Mouse (Mus musculus) lung, postnatal 0 days (tissue): ENCODE measurements at regions not wholly inside any gene's neighbourhood (a gene's known extent, or its start where the extent isn't known, plus 50 kb on each side); places are given as distances from the start of the nearest gene placed in this dataset.

ENCODE experiments used
- ATAC-seq: fragments of 200-750 bp; cut with Nextera tagmentation; 2 replicates; pipeline ENCODE4 v1.8.0; 2017; ENCODE audit warnings: moderate library complexity
- DNase-seq: peaks from one replicate; pipeline ENCODE4 v3.0.0-alpha.2; 2016; ENCODE audit warnings: low spot score
- H3K27ac ChIP-seq: fragments of 300-500 bp; sonication (generic); 2 replicates; pipeline ENCODE4 v1.5.1; 2014; ENCODE audit warnings: antibody characterized with exemption, mild to moderate bottlenecking, low read length, mixed read lengths
- H3K27me3 ChIP-seq: fragments of 300-500 bp; sonication (generic); replicated peaks from 2 replicates; pipeline ENCODE4 v1.6.1; 2014; ENCODE audit warnings: low read length, mixed read lengths; ENCODE audit not compliant: insufficient read depth
- H3K36me3 ChIP-seq: fragments of 300-500 bp; sonication (generic); 2 replicates; pipeline ENCODE4 v1.6.1; 2014; ENCODE audit warnings: low read length, mixed read lengths; ENCODE audit not compliant: insufficient read depth
- H3K4me1 ChIP-seq: fragments of 300-500 bp; sonication (generic); 2 replicates; pipeline ENCODE4 v1.6.1; 2014; ENCODE audit warnings: antibody characterized with exemption, low read depth, low read length, mixed read lengths; ENCODE audit not compliant: insufficient read depth
- H3K4me2 ChIP-seq: fragments of 300-500 bp; sonication (generic); replicated peaks from 2 replicates; pipeline ENCODE4 v1.6.1; 2014; ENCODE audit warnings: low read depth, mild to moderate bottlenecking, low read length, moderate library complexity, mixed read lengths
- H3K4me3 ChIP-seq: fragments of 300-500 bp; sonication (generic); 2 replicates; pipeline ENCODE4 v1.5.1; 2014; ENCODE audit warnings: low read depth, low read length
- H3K9ac ChIP-seq: fragments of 300-500 bp; sonication (generic); replicated peaks from 2 replicates; pipeline ENCODE4 v1.6.1; 2014; ENCODE audit warnings: low read depth, mild to moderate bottlenecking
- H3K9me3 ChIP-seq: fragments of 300-500 bp; sonication (generic); 2 replicates; pipeline ENCODE4 v1.6.1; 2016; ENCODE audit warnings: low read length, mixed read lengths
- CTCF ChIP-seq: IDR thresholded peaks from 2 replicates; pipeline ENCODE4 v1.5.1; 2016; ENCODE audit warnings: antibody characterized with exemption, mild to moderate bottlenecking
- EP300 ChIP-seq: IDR thresholded peaks from 2 replicates; pipeline ENCODE4 v1.6.1; 2016; ENCODE audit warnings: antibody characterized with exemption, mild to moderate bottlenecking, control low read depth
- WGBS: fragments of 180-500 bp; shearing (Covaris S2); extraction: QIAGEN DNeasy Blood & Tissue Kit; methylation state at CpG from one replicate; pipeline ENCODE4 v1.1.7; 2014; 5-methylcytosine and 5-hydroxymethylcytosine counted together

DNA sequence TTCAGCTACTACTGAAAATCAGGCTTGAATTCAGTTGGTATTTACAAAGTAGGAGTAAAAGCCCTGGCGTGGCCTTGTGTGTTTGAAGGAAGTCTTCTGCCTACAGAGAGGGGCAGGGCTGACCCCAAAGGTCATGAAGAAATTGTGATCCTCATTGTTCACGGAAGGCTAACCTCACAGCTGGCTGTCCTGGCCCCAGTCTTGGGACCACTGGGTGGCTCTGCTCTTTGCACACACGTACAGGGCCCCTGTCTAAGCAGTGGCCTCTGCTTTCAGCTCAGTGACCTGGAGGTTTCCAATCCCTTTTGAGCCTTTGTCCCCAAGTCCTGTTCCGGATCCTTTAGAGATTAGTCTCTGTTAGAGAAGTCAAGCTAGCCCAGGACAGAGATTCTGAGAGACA lies 99.3 kb upstream of the Kit start:
- Histone ChIP-seq H3K4me3 (no peak overlapping the region), H3K27ac (no peak overlapping the region), H3K9me3 (no peaks in the 10 kb centered on the region), H3K9ac (no peak overlapping the region), H3K36me3 (no peaks in the 10 kb centered on the region), H3K4me2 (no peak overlapping the region), H3K4me1 (no peaks in the 10 kb centered on the region), H3K27me3 (no peaks in the 10 kb centered on the region)
- ATAC-seq (no peak), DNase-seq (no peak)
- WGBS, result 68% methylated on average over 4 of the region's 4 CpGs
- no peak for TF ChIP-seq CTCF
- no peak for TF ChIP-seq EP300

DNA sequence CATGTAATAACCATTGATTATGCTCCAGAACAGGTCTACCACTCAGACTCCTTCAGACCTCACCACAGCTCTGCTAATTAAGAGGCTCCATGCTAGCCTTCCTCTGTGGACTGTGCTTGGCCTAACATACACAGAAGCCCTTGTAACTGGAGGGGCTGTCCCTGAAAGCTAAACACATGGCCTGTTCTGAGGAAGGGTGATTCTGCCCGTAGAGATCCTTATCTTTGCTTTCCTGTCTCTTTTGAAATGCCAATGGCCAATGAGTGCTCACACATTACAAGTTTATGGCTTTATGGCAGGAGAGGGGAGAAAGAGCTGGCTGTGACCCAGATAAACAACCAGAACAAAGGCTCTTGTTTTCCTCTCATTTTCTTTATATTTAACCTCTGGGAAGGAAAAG lies 96.2 kb upstream of the Kit start:
- Histone ChIP-seq H3K9me3 (no peaks in the 10 kb centered on the region), H3K4me2 (no peak overlapping the region), H3K27ac (no peak overlapping the region; the same call in 1 of the 2 replicates), H3K9ac (no peak overlapping the region), H3K4me1 (no peaks in the 10 kb centered on the region), H3K36me3 (no peaks in the 10 kb centered on the region), H3K27me3 (no peaks in the 10 kb centered on the region), H3K4me3 (no peak overlapping the region)
- peak; percentile 68 for DNase-seq
- WGBS, result 17% methylated on average over 1 of the region's 1 CpGs
- TF ChIP-seq EP300 (peak; percentile 86), CTCF (no peak)
- peak; percentile 87 for ATAC-seq

DNA sequence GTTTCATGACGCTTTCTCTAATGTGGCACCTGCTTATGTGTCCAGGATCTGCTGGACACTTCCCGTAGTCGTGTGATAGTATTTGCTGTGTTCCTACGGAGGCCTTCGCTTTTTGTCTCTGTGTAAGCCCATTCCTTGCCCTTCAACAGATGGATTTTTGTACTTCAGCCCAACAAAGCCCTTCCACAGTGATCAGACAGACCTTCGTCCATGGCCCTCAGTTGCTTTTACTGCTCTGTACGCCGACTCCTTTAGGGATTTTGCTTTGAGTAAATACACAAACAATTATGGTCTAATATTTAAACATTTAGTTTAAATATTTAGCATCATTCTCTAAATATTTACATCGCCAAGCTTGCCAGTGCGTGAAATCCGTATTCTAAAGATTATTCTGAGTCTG lies 95.6 kb upstream of the Kit start:
- H3K4me2 ChIP-seq, result no peak overlapping the region
- no peaks in the 10 kb centered on the region for H3K36me3 ChIP-seq
- H3K27me3 ChIP-seq, result no peaks in the 10 kb centered on the region
- H3K9me3 ChIP-seq, result no peaks in the 10 kb centered on the region
- ATAC-seq (no peak), DNase-seq (no peak)
- no peaks in the 10 kb centered on the region for H3K4me1 ChIP-seq
- no peak for TF ChIP-seq CTCF
- no peak for TF ChIP-seq EP300
- WGBS, result 38% methylated on average over 11 of the region's 11 CpGs
- no peak overlapping the region for H3K27ac ChIP-seq
- H3K4me3 ChIP-seq, result no peak overlapping the region
- H3K9ac ChIP-seq, result no peak overlapping the region

DNA sequence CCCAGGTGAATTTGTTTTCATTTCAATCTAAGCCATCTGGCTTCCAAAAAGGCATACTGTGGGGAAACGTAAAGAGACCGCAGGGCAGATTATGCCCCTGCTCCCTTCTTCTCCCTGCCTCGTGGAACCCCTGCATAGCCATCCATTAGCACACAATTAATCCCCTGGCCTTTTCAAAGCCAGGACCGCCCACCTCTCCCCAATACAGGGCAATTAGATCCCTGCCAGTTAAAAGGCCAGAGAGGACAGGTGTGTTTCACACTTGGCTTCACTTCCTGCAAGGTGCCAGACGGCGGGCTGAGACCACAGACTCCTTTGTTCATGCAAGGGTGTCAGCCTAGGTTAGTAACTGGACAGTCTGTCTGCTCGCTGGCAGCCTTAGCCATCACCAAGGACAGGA lies 93.1 kb upstream of the Kit start:
- ATAC-seq (no peak), DNase-seq (no peak)
- no peaks in the 10 kb centered on the region for H3K36me3 ChIP-seq
- no peaks in the 10 kb centered on the region for H3K9me3 ChIP-seq
- 61% methylated on average over 7 of the region's 7 CpGs for WGBS
- H3K4me1 ChIP-seq, result no peaks in the 10 kb centered on the region
- no peak overlapping the region for H3K4me2 ChIP-seq
- no peak overlapping the region for H3K4me3 ChIP-seq
- no peak overlapping the region for H3K9ac ChIP-seq
- TF ChIP-seq EP300 (no peak), CTCF (no peak)
- H3K27ac ChIP-seq, result no peak overlapping the region
- H3K27me3 ChIP-seq, result no peaks in the 10 kb centered on the region

DNA sequence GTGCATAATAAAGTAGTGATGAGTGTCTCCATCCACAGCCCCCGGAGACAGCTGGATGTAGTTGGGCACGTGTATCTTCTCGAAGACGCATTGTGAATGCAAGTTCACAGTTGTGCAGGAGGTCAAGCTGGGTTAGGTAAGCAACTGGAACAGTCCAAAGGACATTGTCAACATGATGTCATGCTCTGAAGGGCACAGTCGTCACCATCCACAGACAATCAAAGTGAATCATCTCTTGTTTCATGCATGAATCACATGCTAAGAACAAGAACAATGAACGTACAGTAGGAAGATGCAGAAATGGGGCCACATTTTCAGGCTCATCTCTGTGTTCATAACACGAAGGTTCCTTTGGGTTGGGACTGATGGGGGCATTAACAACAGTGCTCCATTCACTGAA lies 90.4 kb upstream of the Kit start:
- TF ChIP-seq EP300 (no peak), CTCF (no peak)
- DNase-seq (no peak), ATAC-seq (no peak)
- 85% methylated on average over 7 of the region's 7 CpGs for WGBS
- Histone ChIP-seq H3K9ac (no peak overlapping the region), H3K36me3 (no peaks in the 10 kb centered on the region), H3K27me3 (no peaks in the 10 kb centered on the region), H3K4me2 (no peak overlapping the region), H3K4me3 (no peak overlapping the region), H3K27ac (no peak overlapping the region), H3K4me1 (no peaks in the 10 kb centered on the region), H3K9me3 (no peaks in the 10 kb centered on the region)

DNA sequence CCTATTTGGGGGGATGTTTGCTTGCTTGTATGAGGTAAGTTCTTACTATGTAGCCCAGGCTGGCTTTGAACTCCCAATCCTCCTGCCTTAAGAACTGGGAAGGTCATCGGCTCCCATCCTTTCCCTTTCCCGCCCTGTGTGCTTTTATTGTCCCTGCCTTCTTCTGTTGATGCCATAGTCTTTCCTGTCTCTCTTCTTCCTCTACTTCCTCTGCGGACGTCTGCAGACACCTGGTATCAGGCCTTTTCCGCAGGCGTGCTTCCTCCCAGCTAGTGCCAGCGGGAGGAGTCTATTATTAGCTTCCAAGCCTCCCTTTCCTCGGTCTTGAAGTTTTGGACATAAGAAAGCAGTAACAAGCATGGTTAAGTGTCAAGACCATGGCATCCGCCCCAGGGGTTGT lies 83.9 kb upstream of the Kit start:
- no peak overlapping the region for H3K9ac ChIP-seq
- peak; percentile 36 for DNase-seq
- WGBS, result 63% methylated on average over 9 of the region's 9 CpGs

DNA sequence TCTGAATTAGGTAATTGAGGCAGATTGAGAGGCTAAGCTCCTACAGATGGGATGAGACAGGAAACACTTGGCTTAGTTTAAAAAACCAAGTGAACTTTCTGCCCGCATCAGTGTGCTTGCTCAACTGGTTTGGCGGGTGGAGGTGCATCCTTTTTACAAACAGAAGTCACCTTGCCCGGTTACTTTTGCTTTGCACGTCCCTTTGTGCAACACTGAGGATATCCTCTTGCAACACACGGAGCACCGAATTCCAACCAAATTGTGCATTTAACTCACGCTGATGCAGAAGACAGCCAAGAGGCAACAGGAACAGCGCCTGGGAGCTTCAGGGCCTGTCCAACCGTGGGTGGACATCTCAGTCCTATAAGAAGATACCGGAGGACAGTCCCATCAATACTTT lies 80.6 kb upstream of the Kit start:
- H3K36me3 ChIP-seq, result no peaks in the 10 kb centered on the region
- no peaks in the 10 kb centered on the region for H3K9me3 ChIP-seq
- H3K4me3 ChIP-seq, result no peak overlapping the region
- H3K4me1 ChIP-seq, result no peaks in the 10 kb centered on the region
- H3K27me3 ChIP-seq, result 0 out of 2 replicates have a peak, but pooled peaks cover 3% of the 10 kb centered on the region
- DNase-seq, result no peak
- no peak overlapping the region for H3K4me2 ChIP-seq
- no peak for TF ChIP-seq CTCF
- no peak for TF ChIP-seq EP300
- H3K9ac ChIP-seq, result no peak overlapping the region
- ATAC-seq, result no peak
- H3K27ac ChIP-seq, result no peak overlapping the region
- 55% methylated on average over 10 of the region's 10 CpGs for WGBS

More for the DNA sequence above, 83.9 kb upstream of the Kit start:
- no peak overlapping the region for H3K4me3 ChIP-seq
- no peaks in the 10 kb centered on the region for H3K9me3 ChIP-seq
- H3K4me2 ChIP-seq, result no peak overlapping the region
- no peaks in the 10 kb centered on the region for H3K36me3 ChIP-seq
- H3K27ac ChIP-seq, result no peak overlapping the region
- TF ChIP-seq EP300 (peak; percentile 76), CTCF (no peak)
- H3K4me1 ChIP-seq, result no peaks in the 10 kb centered on the region
- no peaks in the 10 kb centered on the region for H3K27me3 ChIP-seq
- ATAC-seq, result peak; percentile 58
